Mouse (Mus musculus): Measurements from ENCODE around the gene Nat8. TPM values are rescaled to one million over a fixed set of nuclear protein-coding genes. Genes with fewer than 3 reads are reported as not detected.

The Nat8 gene
- polyA plus RNA-seq, 1 experiment from 2014 or later, result not detected

Small RNA genes lying within 50 kb of the gene (microRNA-seq; reads per million reads assigned to microRNA genes)
- not detected for gene Mir6375

Other genes starting within 250 kb of the Nat8 start
- gene Alms1, start 244.6 kb downstream of the Nat8 start, polyA plus RNA-seq (2014; fragmentation: Nextera tagmentation; extraction: Ambion mirVana), result 6.1 and 6.7 TPM in 2 replicates
- not detected in 2 replicates for gene Nat8f7, start 118.9 kb downstream of the Nat8 start, polyA plus RNA-seq (2014; fragmentation: Nextera tagmentation; extraction: Ambion mirVana)
- gene Nat8f3, start 66.3 kb downstream of the Nat8 start, polyA plus RNA-seq (2014; fragmentation: Nextera tagmentation; extraction: Ambion mirVana), result 0.18 and 0.43 TPM in 2 replicates
- gene Nat8f6, start 11.1 kb downstream of the Nat8 start, polyA plus RNA-seq (2014; fragmentation: Nextera tagmentation; extraction: Ambion mirVana), result not detected in 2 replicates
- gene Nat8f5, start 11.1 kb downstream of the Nat8 start, polyA plus RNA-seq (2014; fragmentation: Nextera tagmentation; extraction: Ambion mirVana), result 0.30 TPM in 1 of 2 replicates, not detected in the other
- not detected in 2 replicates for gene Nat8f2, start 37.1 kb upstream of the Nat8 start, polyA plus RNA-seq (2014; fragmentation: Nextera tagmentation; extraction: Ambion mirVana)
- gene Nat8f4, start 72.8 kb upstream of the Nat8 start, polyA plus RNA-seq (2014; fragmentation: Nextera tagmentation; extraction: Ambion mirVana), result 4.1 and 8.6 TPM in 2 replicates
- gene Tprkb, start 79.8 kb upstream of the Nat8 start, polyA plus RNA-seq (2014; fragmentation: Nextera tagmentation; extraction: Ambion mirVana), result 49.1 and 50.7 TPM in 2 replicates
- gene Nat8f1, start 83.6 kb upstream of the Nat8 start, polyA plus RNA-seq (2014; fragmentation: Nextera tagmentation; extraction: Ambion mirVana), result 15.5 and 21.7 TPM in 2 replicates
- gene Dusp11, start 129.6 kb upstream of the Nat8 start, polyA plus RNA-seq (2014; fragmentation: Nextera tagmentation; extraction: Ambion mirVana), result 48.8 and 58.5 TPM in 2 replicates
- gene Figla, start 184.1 kb upstream of the Nat8 start, polyA plus RNA-seq (2014; fragmentation: Nextera tagmentation; extraction: Ambion mirVana), result not detected in 2 replicates
- gene Add2, start 196.6 kb upstream of the Nat8 start, polyA plus RNA-seq (2014; fragmentation: Nextera tagmentation; extraction: Ambion mirVana), result 117 and 136 TPM in 2 replicates

All from midbrain, embryonic 14.5 days (tissue).